Mouse (Mus musculus) neural tube, embryonic 11.5 days (tissue): ENCODE data around the gene Gpr83. TPM values are rescaled to one million over a fixed set of nuclear protein-coding genes. Genes with fewer than 3 reads are reported as not detected.

ENCODE experiments used
- ATAC-seq: fragments of 200-750 bp; cut with Nextera tagmentation; 2 replicates; pipeline ENCODE4 v1.8.0; 2017; ENCODE audit warnings: moderate number of reproducible peaks, mild to moderate bottlenecking, moderate TSS enrichment, moderate library complexity; ENCODE audit not compliant: insufficient read depth, low FRiP score, low TSS enrichment
- DNase-seq: peaks from one replicate; pipeline ENCODE4 v3.0.0-alpha.2; 2015; ENCODE audit warnings: low spot score
- H3K27ac ChIP-seq: fragments of 300-500 bp; sonication (generic); 2 replicates; pipeline ENCODE4 v1.5.1; 2014; ENCODE audit warnings: low read depth, mild to moderate bottlenecking, low read length
- H3K27me3 ChIP-seq: fragments of 300-500 bp; sonication (generic); 2 replicates; pipeline ENCODE4 v1.6.1; 2014; ENCODE audit warnings: mild to moderate bottlenecking, low read length, mixed read lengths; ENCODE audit not compliant: control insufficient read depth, insufficient read depth
- H3K36me3 ChIP-seq: fragments of 300-500 bp; sonication (generic); 2 replicates; pipeline ENCODE4 v1.6.1; 2014; ENCODE audit warnings: mild to moderate bottlenecking, low read length, moderate library complexity, mixed read lengths; ENCODE audit not compliant: control insufficient read depth, insufficient read depth
- H3K4me1 ChIP-seq: fragments of 300-500 bp; sonication (generic); 2 replicates; pipeline ENCODE4 v1.6.1; 2014; ENCODE audit warnings: low read length, mixed read lengths; ENCODE audit not compliant: control insufficient read depth, insufficient read depth
- H3K4me2 ChIP-seq: fragments of 300-500 bp; sonication (generic); 2 replicates; pipeline ENCODE4 v1.6.1; 2014; ENCODE audit warnings: low read depth, mild to moderate bottlenecking, moderate library complexity
- H3K4me3 ChIP-seq: fragments of 300-500 bp; sonication (generic); 2 replicates; pipeline ENCODE4 v1.5.1; 2014; ENCODE audit warnings: low read depth, low read length
- H3K9ac ChIP-seq: fragments of 300-500 bp; sonication (generic); 2 replicates; pipeline ENCODE4 v1.6.1; 2014; ENCODE audit warnings: mild to moderate bottlenecking, low read length
- H3K9me3 ChIP-seq: fragments of 300-500 bp; sonication (generic); 2 replicates; pipeline ENCODE4 v1.6.1; 2016; ENCODE audit warnings: low read length; ENCODE audit not compliant: control insufficient read depth
- WGBS: fragments of 180-500 bp; shearing (Covaris S2); extraction: QIAGEN DNeasy Blood & Tissue Kit; methylation state at CpG from one replicate; pipeline ENCODE4 v1.1.7; 2014; 5-methylcytosine and 5-hydroxymethylcytosine counted together
- polyA plus RNA-seq: library from polyadenylated mRNA; unstranded; fragments of >200 nt; fragmentation: Nextera tagmentation; extraction: Ambion mirVana; gene quantifications from 2 replicates; pipeline ENCODE4 v1.2.1, GENCODE M21; 2014

Gpr83 gene
- polyA plus RNA-seq, 1 experiment from 2014 or later = 0.58 TPM

- Histone ChIP-seq H3K36me3 (no peaks in the 10 kb centered on the region), H3K9me3 (no peaks in the 10 kb centered on the region), H3K9ac (no peak overlapping the region), H3K27me3 (peaks cover 18% of the 10 kb centered on the region), H3K4me3 (no peak overlapping the region), H3K4me1 (peaks cover 3% of the 10 kb centered on the region; the same call in 1 of the 2 replicates), H3K4me2 (no peak overlapping the region), H3K27ac (no peak overlapping the region)
- WGBS = 77% methylated on average over 3 of the region's 3 CpGs
- no peak for DNase-seq
- ATAC-seq = no peak
Observed at GRCm38 (mm10) chr9:14858782-14859181, 1.2 kb upstream of the Gpr83 start.

- peaks cover 3% of the 10 kb centered on the region; the same call in 1 of the 2 replicates for H3K4me1 ChIP-seq
- peaks cover 18% of the 10 kb centered on the region for H3K27me3 ChIP-seq
- no peak overlapping the region for H3K4me2 ChIP-seq
- DNase-seq (no peak), ATAC-seq (no peak)
- no peak overlapping the region for H3K4me3 ChIP-seq
- H3K9me3 ChIP-seq = no peaks in the 10 kb centered on the region
- no peak overlapping the region for H3K9ac ChIP-seq
- no peaks in the 10 kb centered on the region for H3K36me3 ChIP-seq
- no peak overlapping the region for H3K27ac ChIP-seq
- WGBS = 89% methylated on average over 3 of the region's 3 CpGs
Observed at GRCm38 (mm10) chr9:14863126-14863525, 3.1 kb downstream of the Gpr83 start.

- H3K9ac ChIP-seq = no peak overlapping the region
- 87% methylated on average over 9 of the region's 9 CpGs for WGBS
- DNase-seq (no peak), ATAC-seq (no peak)
- no peak overlapping the region for H3K27ac ChIP-seq
- no peaks in the 10 kb centered on the region for H3K9me3 ChIP-seq
- no peak overlapping the region for H3K4me3 ChIP-seq
- peaks cover 3% of the 10 kb centered on the region; the same call in 1 of the 2 replicates for H3K4me1 ChIP-seq
- H3K27me3 ChIP-seq = peaks cover 13% of the 10 kb centered on the region; the same call in 1 of the 2 replicates
- no peaks in the 10 kb centered on the region for H3K36me3 ChIP-seq
- H3K4me2 ChIP-seq = no peak overlapping the region
Observed at GRCm38 (mm10) chr9:14864726-14865125, 4.7 kb downstream of the Gpr83 start.

- Histone ChIP-seq H3K9me3 (no peaks in the 10 kb centered on the region), H3K27ac (no peak overlapping the region), H3K27me3 (no peaks in the 10 kb centered on the region), H3K9ac (no peak overlapping the region), H3K4me2 (no peak overlapping the region), H3K36me3 (no peaks in the 10 kb centered on the region), H3K4me3 (no peak overlapping the region), H3K4me1 (peaks cover 5% of the 10 kb centered on the region; the same call in 1 of the 2 replicates)
- DNase-seq (peak; percentile 63), ATAC-seq (0 out of 2 replicates have a peak, but pooled peaks have one; percentile 38)
- 40% methylated on average over 7 of the region's 7 CpGs for WGBS
Observed at GRCm38 (mm10) chr9:14866957-14867356, 6.9 kb downstream of the Gpr83 start.

- ATAC-seq (no peak), DNase-seq (no peak)
- H3K27ac ChIP-seq = no peak overlapping the region
- 91% methylated on average over 8 of the region's 8 CpGs for WGBS
- H3K4me1 ChIP-seq = peaks cover 5% of the 10 kb centered on the region; the same call in 1 of the 2 replicates
- H3K9ac ChIP-seq = no peak overlapping the region
- H3K27me3 ChIP-seq = no peaks in the 10 kb centered on the region
- no peak overlapping the region for H3K4me3 ChIP-seq
- no peaks in the 10 kb centered on the region for H3K36me3 ChIP-seq
- H3K4me2 ChIP-seq = no peak overlapping the region
- H3K9me3 ChIP-seq = no peaks in the 10 kb centered on the region
Observed at GRCm38 (mm10) chr9:14868326-14868725, 8.3 kb downstream of the Gpr83 start.

- no peak for ATAC-seq
- peaks cover 5% of the 10 kb centered on the region; the same call in 1 of the 2 replicates for H3K4me1 ChIP-seq
Observed at GRCm38 (mm10) chr9:14870377-14870776, 10.4 kb downstream of the Gpr83 start.

GRCm38 (mm10) chr9:14870802-14871201, 10.8 kb downstream of the Gpr83 start:
- DNase-seq (no peak), ATAC-seq (no peak)
- H3K4me2 ChIP-seq = no peak overlapping the region
- 90% methylated on average over 10 of the region's 10 CpGs for WGBS
- H3K27ac ChIP-seq = no peak overlapping the region
- no peaks in the 10 kb centered on the region for H3K36me3 ChIP-seq
- no peak overlapping the region for H3K4me3 ChIP-seq
- H3K4me1 ChIP-seq = peaks cover 5% of the 10 kb centered on the region; the same call in 1 of the 2 replicates
- no peaks in the 10 kb centered on the region for H3K9me3 ChIP-seq
- no peak overlapping the region for H3K9ac ChIP-seq
- no peaks in the 10 kb centered on the region for H3K27me3 ChIP-seq

More at GRCm38 (mm10) chr9:14870377-14870776, 10.4 kb downstream of the Gpr83 start:
- DNase-seq = no peak
- Histone ChIP-seq H3K27me3 (no peaks in the 10 kb centered on the region), H3K4me2 (no peak overlapping the region), H3K4me3 (no peak overlapping the region), H3K9me3 (no peaks in the 10 kb centered on the region), H3K36me3 (no peaks in the 10 kb centered on the region), H3K27ac (no peak overlapping the region), H3K9ac (no peak overlapping the region)
- 88% methylated on average over 2 of the region's 2 CpGs for WGBS

GRCm38 (mm10) chr9:14871536-14871935, 11.5 kb downstream of the Gpr83 start:
- H3K27ac ChIP-seq = peak overlapping the region; percentile 34; the same call in 1 of the 2 replicates

GRCm38 (mm10) chr9:14872181-14872930, 12.3 kb downstream of the Gpr83 start:
- DNase-seq = peak; percentile 60
- Histone ChIP-seq H3K9ac (no peak overlapping the region), H3K27ac (peak overlapping the region; percentile 34), H3K27me3 (no peaks in the 10 kb centered on the region), H3K36me3 (no peaks in the 10 kb centered on the region), H3K9me3 (no peaks in the 10 kb centered on the region), H3K4me3 (no peak overlapping the region), H3K4me1 (peaks cover 5% of the 10 kb centered on the region; the same call in 1 of the 2 replicates), H3K4me2 (no peak overlapping the region)
- ATAC-seq = peak; percentile 87
- WGBS = 21% methylated on average over 17 of the region's 17 CpGs

More at GRCm38 (mm10) chr9:14871536-14871935, 11.5 kb downstream of the Gpr83 start:
- ATAC-seq (no peak), DNase-seq (no peak)
- Histone ChIP-seq H3K27me3 (no peaks in the 10 kb centered on the region), H3K9me3 (no peaks in the 10 kb centered on the region), H3K4me1 (peaks cover 5% of the 10 kb centered on the region; the same call in 1 of the 2 replicates), H3K4me3 (no peak overlapping the region), H3K9ac (no peak overlapping the region), H3K4me2 (no peak overlapping the region), H3K36me3 (no peaks in the 10 kb centered on the region)
- 83% methylated on average over 3 of the region's 3 CpGs for WGBS
